Mouse (Mus musculus) cerebellum, postnatal 36 days (tissue): ENCODE measurements around the gene Hist1h1a.
A peak's percentile ranks its signal among the peaks of the same experiment; 100 is the strongest.
"Not testable (repeated sequence)": the region's sequence is repeated elsewhere in the genome, so short reads cannot be mapped to it uniquely, and the experiment has no call there.

Experiments used
- DNase-seq, 2 experiments: peaks; one replicate each; pipeline ENCODE4 v3.0.0; 2021 to 2022; ENCODE audit warnings: mixed read lengths in 2 of 2

The Hist1h1a gene

GRCm38 (mm10) chr13:23763586-23764323, at the start of gene Hist1h1a:
Hist1h1a (plus strand) TSS chr13:23763666.
- DNase-seq = peak; percentile 72 to 75

DNA sequence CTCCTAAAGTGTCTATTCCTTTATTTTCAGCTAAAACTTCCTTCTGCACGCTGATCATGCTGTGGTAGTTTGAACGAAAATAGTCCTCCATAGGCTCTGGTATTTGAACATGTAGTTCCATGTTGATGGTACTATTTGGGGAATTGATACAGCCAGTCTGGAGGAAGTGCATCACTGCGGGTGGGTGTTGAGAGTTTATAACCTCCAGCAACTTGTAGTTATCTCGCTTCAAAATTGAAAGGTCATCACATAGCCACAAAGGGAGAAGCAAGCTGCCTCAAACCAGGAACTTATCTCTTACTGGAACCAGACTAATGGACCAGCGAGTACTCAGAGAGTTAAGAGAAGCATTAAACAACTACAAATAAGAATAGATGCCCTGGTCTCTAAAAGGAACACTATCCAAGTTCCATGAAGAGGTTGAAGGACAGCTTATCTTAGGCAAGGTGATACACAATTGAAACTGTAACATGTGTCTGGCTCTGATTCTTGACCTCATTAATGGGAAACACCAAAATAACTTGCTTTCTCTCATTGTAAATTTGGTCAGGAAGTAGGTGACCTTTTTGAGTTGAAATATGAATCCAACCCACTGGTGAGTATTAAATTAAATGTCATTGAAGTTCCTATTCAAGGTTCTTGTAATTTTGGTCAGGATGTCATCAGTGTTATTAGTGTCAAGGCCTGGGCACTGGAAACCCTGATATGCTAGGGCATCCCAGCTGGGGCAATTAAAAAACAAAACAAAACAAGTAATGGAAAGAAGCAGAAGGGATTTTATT, 47.0 kb upstream of the Hist1h1a start:
- DNase-seq = no peak

- DNase-seq = no peak
These were observed 46.3 kb upstream of the Hist1h1a start for GRCm38 (mm10) chr13:23717176-23717575.

GRCm38 (mm10) chr13:23717593-23718245, 45.7 kb upstream of the Hist1h1a start:
- not testable (repeated sequence) for DNase-seq

GRCm38 (mm10) chr13:23724239-23724638, 39.2 kb upstream of the Hist1h1a start:
- no peak for DNase-seq

DNA sequence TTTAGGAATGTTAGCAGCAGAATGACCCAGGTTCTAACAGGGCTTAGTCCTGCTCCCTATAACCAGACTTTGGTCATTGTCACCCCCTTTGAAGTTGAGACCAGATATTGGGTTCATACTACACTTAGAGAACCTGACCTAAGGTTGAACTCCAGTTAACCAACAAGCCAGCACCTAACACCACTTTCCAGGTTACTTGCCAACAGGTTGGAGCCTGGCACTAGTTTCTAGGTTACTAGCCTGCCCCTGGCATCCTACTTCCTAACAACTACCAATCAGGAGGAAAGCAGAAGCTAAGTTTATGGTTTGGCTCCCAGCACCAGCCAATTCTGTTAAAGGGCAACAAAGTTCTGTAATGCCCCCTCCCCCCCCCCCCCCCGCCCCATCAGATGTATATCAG, 38.3 kb upstream of the Hist1h1a start:
- DNase-seq = no peak

GRCm38 (mm10) chr13:23728472-23729191, 34.8 kb upstream of the Hist1h1a start:
- DNase-seq = no peak

- DNase-seq = no peak
These were observed 34.3 kb upstream of the Hist1h1a start for GRCm38 (mm10) chr13:23729192-23729525.

- DNase-seq = no peak
These were observed 33.8 kb upstream of the Hist1h1a start for GRCm38 (mm10) chr13:23729706-23730105.

DNA sequence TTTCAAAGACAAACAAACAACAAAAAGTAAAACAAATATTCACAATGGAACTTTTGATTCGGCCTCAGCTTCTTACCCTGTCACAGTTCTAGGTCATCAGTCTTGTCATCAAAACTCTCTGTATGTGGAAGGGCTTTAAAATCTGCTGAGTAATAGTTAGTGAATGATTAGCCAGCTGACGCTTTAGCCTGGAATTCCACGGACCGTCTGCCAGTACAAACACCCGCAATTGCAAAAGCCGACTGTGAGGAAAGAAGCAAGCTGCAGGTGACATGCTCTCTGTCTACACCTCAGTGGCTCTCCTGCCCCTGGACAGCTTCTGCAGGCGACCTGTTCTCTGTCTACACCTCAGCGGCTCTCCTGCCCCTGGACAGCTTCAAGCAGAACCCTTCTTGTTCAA, 33.0 kb upstream of the Hist1h1a start:
- DNase-seq = no peak

- DNase-seq = no peak
These were observed 31.2 kb upstream of the Hist1h1a start for GRCm38 (mm10) chr13:23732156-23732804.

- no peak for DNase-seq
These were observed 26.4 kb upstream of the Hist1h1a start for GRCm38 (mm10) chr13:23737091-23737490.

DNA sequence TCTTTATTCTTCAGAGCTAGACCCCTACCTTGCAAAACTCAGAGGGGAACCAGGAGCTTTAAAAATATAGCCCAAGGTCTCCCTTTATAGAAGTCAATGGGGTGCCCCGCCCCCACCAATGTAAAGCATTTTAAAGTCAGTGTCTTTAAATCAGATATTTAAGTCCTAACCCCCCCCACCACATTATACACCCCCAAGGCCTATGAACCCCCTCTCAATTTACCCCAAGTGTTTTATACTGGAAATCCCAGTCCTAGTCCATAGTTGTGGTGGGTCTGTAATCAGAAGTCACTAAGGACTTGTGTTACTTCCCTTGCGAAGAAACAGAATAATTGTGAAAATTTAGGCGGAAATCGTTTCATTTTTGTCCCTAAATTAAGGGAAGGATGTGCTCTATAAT, 25.4 kb upstream of the Hist1h1a start:
- no peak for DNase-seq

- peak; percentile 75 to 77 for DNase-seq
These were observed 24.8 kb upstream of the Hist1h1a start, which contains the start of gene Hist1h1c for GRCm38 (mm10) chr13:23738677-23739068. Hist1h1c (plus strand) TSS chr13:23738808.

DNA sequence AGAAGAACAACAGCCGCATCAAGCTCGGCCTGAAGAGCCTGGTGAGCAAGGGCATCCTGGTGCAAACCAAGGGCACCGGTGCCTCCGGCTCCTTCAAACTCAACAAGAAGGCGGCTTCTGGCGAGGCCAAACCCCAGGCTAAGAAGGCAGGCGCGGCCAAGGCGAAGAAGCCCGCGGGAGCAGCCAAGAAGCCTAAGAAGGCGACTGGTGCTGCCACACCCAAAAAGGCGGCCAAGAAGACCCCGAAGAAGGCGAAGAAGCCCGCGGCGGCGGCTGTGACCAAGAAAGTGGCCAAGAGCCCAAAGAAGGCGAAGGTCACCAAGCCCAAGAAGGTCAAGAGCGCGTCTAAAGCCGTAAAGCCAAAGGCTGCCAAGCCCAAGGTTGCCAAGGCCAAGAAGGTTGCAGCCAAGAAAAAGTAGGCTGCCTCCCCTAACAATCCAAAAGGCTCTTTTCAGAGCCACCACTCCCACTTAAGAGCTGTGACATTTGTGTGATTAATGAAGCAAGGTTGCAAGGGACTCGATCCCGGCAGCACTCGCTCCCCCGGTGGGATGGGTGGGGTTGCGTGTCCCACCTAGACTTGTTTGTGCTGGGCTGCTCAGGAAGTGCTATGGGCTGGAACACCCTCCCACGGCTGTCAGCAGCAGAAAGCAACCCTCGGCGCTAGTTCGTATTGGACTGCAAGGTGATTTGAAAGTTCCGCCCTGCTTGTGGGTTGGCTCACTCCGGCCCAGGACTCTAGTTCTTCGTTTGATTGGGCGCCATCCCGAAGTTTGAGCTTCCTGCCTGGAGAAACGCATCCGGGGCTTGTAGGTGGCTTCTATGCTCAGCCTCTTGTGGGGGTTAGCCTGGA, 24.2 kb upstream of the Hist1h1a start:
- DNase-seq = peak; percentile 84 to 86

DNA sequence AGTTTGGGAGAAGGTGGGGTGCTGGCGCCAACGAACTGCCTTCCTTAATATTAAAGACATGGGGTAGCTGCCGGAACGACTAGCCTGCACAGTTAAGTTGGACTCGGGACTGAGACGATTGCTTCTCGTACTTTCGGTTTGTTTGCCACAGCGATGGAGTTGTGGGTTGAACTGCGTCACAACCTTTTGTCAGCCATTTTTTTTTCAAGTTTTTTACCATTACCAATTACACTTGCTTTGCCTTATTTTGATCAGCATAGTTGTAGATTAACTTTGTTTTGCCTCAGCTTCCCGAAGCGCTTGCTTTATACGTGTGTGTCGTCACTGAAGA, 23.6 kb upstream of the Hist1h1a start:
- DNase-seq = no peak

- no peak for DNase-seq
These were observed 23.1 kb upstream of the Hist1h1a start for GRCm38 (mm10) chr13:23740256-23740840.

DNA sequence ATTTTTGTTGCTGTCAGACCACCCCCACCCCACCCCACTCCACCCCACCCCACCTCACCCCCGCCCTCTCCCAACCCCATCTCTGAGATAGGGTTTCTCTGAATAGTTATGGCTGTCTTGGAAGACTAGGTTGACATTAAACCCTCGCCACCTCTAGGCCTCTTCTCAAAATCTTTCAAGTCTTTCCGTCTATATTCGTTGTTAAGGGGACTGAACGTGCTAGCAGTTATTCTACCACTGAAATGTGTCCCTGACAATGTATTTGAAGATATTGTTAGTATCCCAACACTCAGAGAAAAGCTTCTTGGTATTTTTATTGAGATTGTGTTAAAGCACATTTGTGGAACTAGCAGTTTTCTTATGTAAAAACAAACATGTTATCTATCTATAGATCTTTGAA, 22.6 kb upstream of the Hist1h1a start:
- no peak for DNase-seq

DNA sequence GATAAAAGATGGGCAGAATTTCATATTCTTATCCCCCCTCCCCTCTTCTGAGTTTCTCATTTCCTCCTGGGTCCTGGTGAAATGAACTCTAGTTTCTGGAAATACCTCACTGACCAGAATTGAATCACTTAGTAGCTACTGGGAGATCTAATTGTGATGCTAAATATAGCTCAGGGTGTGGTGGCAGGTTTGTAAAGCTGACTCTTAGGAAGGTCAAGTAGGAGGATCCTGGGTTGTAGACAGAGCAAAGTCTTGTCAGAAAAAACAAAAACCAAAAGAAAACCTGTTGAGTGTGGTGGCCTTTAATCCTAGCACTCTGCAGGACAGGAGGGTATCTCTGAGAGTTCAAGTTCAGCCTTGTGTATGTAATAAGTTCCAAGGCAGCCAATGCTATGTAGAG, 21.5 kb upstream of the Hist1h1a start:
- no peak for DNase-seq

DNA sequence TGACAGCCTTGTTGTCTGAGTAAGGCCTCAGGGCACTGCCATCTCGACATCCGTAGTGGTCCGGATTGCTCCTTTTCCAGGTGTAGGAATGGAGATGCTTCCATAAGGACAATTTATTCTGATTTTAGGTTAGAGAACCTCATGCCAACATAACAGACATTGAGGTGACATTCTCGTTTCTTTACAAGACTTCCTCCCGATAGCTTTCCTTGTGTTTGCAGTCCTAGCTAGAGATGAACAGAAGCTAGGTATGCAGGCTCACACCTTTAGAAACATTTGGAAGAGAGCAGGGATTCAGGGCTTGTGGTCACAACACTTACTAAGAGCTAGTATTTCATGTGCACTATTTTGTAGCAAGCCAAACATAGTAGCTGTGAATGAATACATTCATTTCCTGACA, 20.3 kb upstream of the Hist1h1a start:
- no peak for DNase-seq

- no peak for DNase-seq
These were observed 19.5 kb upstream of the Hist1h1a start for GRCm38 (mm10) chr13:23743963-23744362.
